Mouse (Mus musculus) heart, embryonic 14.5 days (tissue): Measurements from ENCODE around the gene Mlxipl. TPM values are rescaled to one million over a fixed set of nuclear protein-coding genes. Genes with fewer than 3 reads are reported as not detected.
A peak's percentile ranks its signal among the peaks of the same experiment; 100 is the strongest.

Experiments
- ATAC-seq: fragments of 200-750 bp; cut with Nextera tagmentation; 2 replicates; pipeline ENCODE4 v1.8.0; 2017; ENCODE audit warnings: low read depth, moderate TSS enrichment; ENCODE audit not compliant: insufficient number of reproducible peaks, insufficient read depth, low FRiP score
- H3K27ac ChIP-seq, 2 experiments: fragments of 200-500 bp in 1 of 2; fragments of 300-500 bp in 1 of 2; sonication (generic) in 1 of 2; replicated peaks in 1 of 2; 2 replicates each; pipeline ENCODE4 v1.5.1; 2012 to 2014; ENCODE audit warnings: low read depth in 2 of 2, low read length in 2 of 2, control low read depth in 1 of 2, mild to moderate bottlenecking in 1 of 2, mixed read lengths in 1 of 2; ENCODE audit not compliant: control insufficient read depth in 1 of 2, insufficient read depth in 1 of 2
- H3K27me3 ChIP-seq: fragments of 300-500 bp; sonication (generic); 2 replicates; pipeline ENCODE4 v1.6.1; 2014; ENCODE audit warnings: mild to moderate bottlenecking, low read length, control low read depth; ENCODE audit not compliant: control insufficient read depth, insufficient read depth
- H3K36me3 ChIP-seq: fragments of 300-500 bp; sonication (generic); 2 replicates; pipeline ENCODE4 v1.6.1; 2014; ENCODE audit warnings: mild to moderate bottlenecking, control low read depth, low read length, mixed read lengths; ENCODE audit not compliant: control insufficient read depth, insufficient read depth
- H3K4me1 ChIP-seq, 2 experiments: fragments of 200-500 bp in 1 of 2; fragments of 300-500 bp in 1 of 2; sonication (generic) in 1 of 2; 2 replicates each; pipeline ENCODE4 v1.6.1; 2012 to 2014; ENCODE audit warnings: low read length in 2 of 2, control low read depth in 1 of 2, mixed read lengths in 1 of 2; ENCODE audit not compliant: control insufficient read depth in 2 of 2, insufficient read depth in 2 of 2
- H3K4me2 ChIP-seq: fragments of 300-500 bp; sonication (generic); 2 replicates; pipeline ENCODE4 v1.6.1; 2014; ENCODE audit warnings: mild to moderate bottlenecking, low read length
- H3K4me3 ChIP-seq, 2 experiments: fragments of 200-500 bp in 1 of 2; fragments of 300-500 bp in 1 of 2; sonication (generic) in 1 of 2; 2 replicates each; pipeline ENCODE4 v1.5.1; 2012 to 2014; ENCODE audit warnings: low read length in 2 of 2, mild to moderate bottlenecking in 2 of 2, control low read depth in 1 of 2, low read depth in 1 of 2, moderate library complexity in 1 of 2; ENCODE audit not compliant: control insufficient read depth in 1 of 2, insufficient read depth in 1 of 2
- H3K9ac ChIP-seq: fragments of 300-500 bp; sonication (generic); 2 replicates; pipeline ENCODE4 v1.6.1; 2014; ENCODE audit warnings: mild to moderate bottlenecking, low read length
- H3K9me3 ChIP-seq: fragments of 300-500 bp; sonication (generic); 2 replicates; pipeline ENCODE4 v1.6.1; 2016; ENCODE audit warnings: low read length, control low read depth; ENCODE audit not compliant: control insufficient read depth
- WGBS: fragments of 180-500 bp; shearing (Covaris S2); extraction: QIAGEN DNeasy Blood & Tissue Kit; methylation state at CpG from one replicate; pipeline ENCODE4 v1.1.7; 2014; 5-methylcytosine and 5-hydroxymethylcytosine counted together
- polyA plus RNA-seq: library from polyadenylated mRNA; unstranded; fragments of >200 nt; fragmentation: Nextera tagmentation; extraction: Ambion mirVana; gene quantifications from 2 replicates; pipeline ENCODE4 v1.2.1, GENCODE M21; 2014

Mlxipl gene
- polyA plus RNA-seq, 1 experiment from 2014 or later = 0.34 TPM

- H3K4me3 ChIP-seq = no peak overlapping the region
- H3K9ac ChIP-seq = no peak overlapping the region
- no peaks in the 10 kb centered on the region for H3K9me3 ChIP-seq
- H3K4me1 ChIP-seq = peaks cover 3 to 10% of the 10 kb centered on the region in 2 experiments
- H3K27ac ChIP-seq = no peak overlapping the region
- H3K36me3 ChIP-seq = no peaks in the 10 kb centered on the region
- no peaks in the 10 kb centered on the region for H3K27me3 ChIP-seq
- no peak for ATAC-seq
- H3K4me2 ChIP-seq = no peak overlapping the region
Observed at GRCm38 (mm10) chr5:135145955-135146354, 56.3 kb downstream of the Mlxipl start.

GRCm38 (mm10) chr5:135148715-135149052, 59.0 kb downstream of the Mlxipl start:
- no peak for ATAC-seq
- Histone ChIP-seq H3K4me3 (peak overlapping the region; percentile 72 to 81), H3K4me2 (peak overlapping the region; percentile 79)

DNA sequence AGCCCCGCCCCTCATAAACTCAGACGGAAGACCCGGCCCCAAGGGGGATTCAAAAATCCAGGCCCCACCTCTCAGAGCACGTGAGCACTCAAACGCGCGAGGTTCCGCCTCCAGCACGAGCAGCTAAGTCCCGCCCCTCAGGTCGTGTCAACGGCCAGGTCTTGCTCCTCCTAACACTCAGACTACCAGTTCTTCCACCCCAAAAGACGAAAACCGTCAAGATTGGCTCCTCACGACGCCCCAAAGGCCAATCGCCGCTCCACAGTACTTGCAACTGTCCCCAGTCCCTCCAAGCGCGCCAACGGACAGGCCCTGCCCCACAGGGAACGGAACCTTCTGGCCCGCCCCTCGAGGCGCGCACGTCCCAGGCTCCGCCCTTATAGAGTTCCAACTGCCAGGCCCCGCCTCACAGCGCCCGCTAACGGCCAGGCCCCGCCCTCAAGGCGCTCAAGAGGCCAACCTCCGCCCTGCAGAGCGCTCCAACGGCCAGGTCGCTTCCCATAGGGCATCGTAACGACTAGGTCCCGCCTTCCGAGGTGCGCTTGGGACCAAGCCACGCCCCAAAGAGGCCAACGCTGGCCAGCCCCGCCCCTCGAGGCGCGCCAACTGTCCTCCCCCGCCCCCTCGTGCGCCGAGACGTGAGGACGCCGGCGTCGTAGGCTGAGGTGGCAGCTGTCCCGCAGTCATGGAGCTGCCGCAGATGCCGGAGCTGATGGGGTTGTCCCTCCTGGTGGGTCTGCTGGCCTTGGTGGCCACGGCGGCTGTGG, 59.5 kb downstream of the Mlxipl start, which contains the start of gene Tbl2:
Gene Tbl2 (plus strand): TSS at position 605 of the 767 bp plus-strand sequence.
- Histone ChIP-seq H3K36me3 (peaks cover 18% of the 10 kb centered on the region), H3K27ac (peak within 1 kb of the TSS; percentile 97 to 99), H3K27me3 (no peaks in the 10 kb centered on the region), H3K4me2 (peak within 1 kb of the TSS; percentile 81), H3K9me3 (no peaks in the 10 kb centered on the region), H3K4me3 (peak within 1 kb of the TSS; percentile 72 to 81), H3K4me1 (peaks cover 3 to 12% of the 10 kb centered on the region in 2 experiments), H3K9ac (peak within 1 kb of the TSS; percentile 85)
- WGBS = under 1% methylated on average over 63 of the region's 63 CpGs
- peak; percentile 99 for ATAC-seq

More at GRCm38 (mm10) chr5:135148715-135149052, 59.0 kb downstream of the Mlxipl start:
- peak overlapping the region; percentile 76 for H3K9ac ChIP-seq
- H3K27me3 ChIP-seq = no peaks in the 10 kb centered on the region
- under 1% methylated on average over 13 of the region's 13 CpGs for WGBS
- H3K36me3 ChIP-seq = peaks cover 12% of the 10 kb centered on the region
- H3K9me3 ChIP-seq = no peaks in the 10 kb centered on the region
- H3K27ac ChIP-seq = peak overlapping the region; percentile 91 to 97
- H3K4me1 ChIP-seq = peaks cover 3 to 12% of the 10 kb centered on the region in 2 experiments

DNA sequence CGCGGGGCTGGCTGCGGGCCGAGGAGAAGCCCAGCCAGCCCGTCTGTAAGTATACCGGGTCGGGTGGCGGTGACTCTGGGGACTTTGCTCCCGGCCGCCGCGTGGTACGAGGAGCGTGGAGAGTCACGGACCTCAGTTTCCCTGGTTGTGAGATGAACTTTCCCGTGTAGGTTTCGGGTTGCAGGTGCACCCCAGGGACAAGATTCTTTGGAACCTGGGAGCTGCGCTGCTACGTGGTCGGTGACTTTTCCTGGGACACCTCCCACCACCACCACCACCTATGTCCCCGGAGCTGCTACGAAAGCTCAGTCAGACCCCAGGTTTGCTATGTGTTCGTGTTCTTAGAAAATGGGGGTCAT, 60.1 kb downstream of the Mlxipl start:
- peak overlapping the region; percentile 40 to 97 for H3K27ac ChIP-seq
- no peak for ATAC-seq
- no peaks in the 10 kb centered on the region for H3K9me3 ChIP-seq
- H3K36me3 ChIP-seq = peaks cover 23% of the 10 kb centered on the region
- WGBS = under 1% methylated on average over 21 of the region's 23 CpGs
- H3K27me3 ChIP-seq = no peaks in the 10 kb centered on the region
- H3K4me1 ChIP-seq = peaks cover 3 to 12% of the 10 kb centered on the region in 2 experiments
- peak overlapping the region; percentile 81 for H3K4me2 ChIP-seq
- H3K4me3 ChIP-seq = peak overlapping the region; percentile 72 to 81
- peak overlapping the region; percentile 85 for H3K9ac ChIP-seq

DNA sequence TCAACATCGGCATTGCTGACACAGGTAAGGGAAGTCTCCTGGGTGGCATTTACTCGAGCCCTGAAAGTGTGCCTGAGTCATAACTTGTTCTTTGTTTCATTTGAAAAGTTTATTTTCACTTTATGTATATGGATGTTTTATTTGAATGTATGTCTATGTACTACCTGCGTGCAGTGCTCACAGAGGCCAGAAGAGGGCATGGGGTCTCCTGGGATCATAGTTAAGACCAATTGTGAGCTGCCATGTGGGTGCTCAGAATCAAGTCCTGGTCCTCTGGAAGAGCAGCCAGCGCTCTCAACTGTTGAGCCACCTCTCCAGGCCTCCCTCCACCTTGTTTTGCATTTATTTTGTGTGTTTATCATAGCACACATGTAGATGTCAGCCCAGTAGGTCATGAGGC, 66.8 kb downstream of the Mlxipl start:
- Histone ChIP-seq H3K36me3 (peaks cover 89% of the 10 kb centered on the region), H3K4me2 (no peak overlapping the region), H3K27me3 (no peaks in the 10 kb centered on the region), H3K9me3 (no peaks in the 10 kb centered on the region), H3K4me1 (no peaks in the 10 kb centered on the region), H3K27ac (no peak overlapping the region), H3K4me3 (no peak overlapping the region), H3K9ac (no peak overlapping the region)
- WGBS = 94% methylated on average over 4 of the region's 4 CpGs
- ATAC-seq = no peak

DNA sequence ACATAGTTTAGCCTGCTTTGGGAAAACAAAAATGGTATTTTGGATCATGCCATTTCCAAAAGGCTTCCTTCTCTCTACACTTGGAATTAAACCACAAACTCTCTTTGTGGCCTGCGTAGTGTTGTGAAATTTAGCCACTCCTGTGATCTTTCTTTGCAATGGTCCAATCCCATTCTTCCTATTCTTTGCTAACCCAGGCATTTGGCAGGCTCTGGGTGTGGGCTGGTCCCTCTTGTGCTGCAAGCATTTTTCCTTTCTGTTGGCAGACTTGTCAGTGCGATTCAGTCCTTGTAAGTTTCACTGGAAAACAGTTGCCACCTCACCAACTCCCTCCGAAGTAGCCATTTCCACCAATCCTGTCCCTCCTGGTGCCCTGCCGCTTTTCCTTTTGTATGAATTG, 71.5 kb downstream of the Mlxipl start:
- Histone ChIP-seq H3K27me3 (no peaks in the 10 kb centered on the region), H3K4me1 (no peaks in the 10 kb centered on the region), H3K36me3 (peaks cover 76% of the 10 kb centered on the region), H3K4me3 (no peak overlapping the region), H3K4me2 (no peak overlapping the region), H3K27ac (no peak overlapping the region), H3K9ac (no peak overlapping the region), H3K9me3 (no peaks in the 10 kb centered on the region)
- 91% methylated on average over 4 of the region's 4 CpGs for WGBS
- no peak for ATAC-seq

DNA sequence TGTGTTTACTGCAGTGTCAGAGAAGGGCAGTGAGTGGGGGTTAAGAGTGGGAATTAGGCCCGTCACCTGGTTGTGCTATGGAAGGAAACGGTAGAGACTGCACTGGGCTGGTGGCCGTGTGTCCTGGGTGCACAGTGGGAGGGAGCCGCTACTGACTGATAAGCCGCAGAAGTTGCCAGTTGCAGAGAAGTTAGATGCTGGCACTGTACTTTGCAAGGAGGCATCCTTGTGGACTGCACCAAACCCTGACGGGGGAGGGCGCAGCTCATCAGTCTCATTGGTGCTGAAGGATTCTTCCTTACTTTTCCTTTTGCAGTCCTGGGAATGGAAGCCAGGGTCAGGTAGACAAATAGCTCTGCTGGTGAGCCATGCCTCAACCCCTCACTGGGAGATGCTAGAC, 72.0 kb downstream of the Mlxipl start:
- ATAC-seq = no peak
- Histone ChIP-seq H3K4me1 (no peaks in the 10 kb centered on the region), H3K4me3 (no peak overlapping the region), H3K4me2 (no peak overlapping the region), H3K27ac (no peak overlapping the region), H3K27me3 (no peaks in the 10 kb centered on the region), H3K36me3 (peaks cover 72% of the 10 kb centered on the region), H3K9me3 (no peaks in the 10 kb centered on the region), H3K9ac (no peak overlapping the region)
- WGBS = 73% methylated on average over 7 of the region's 7 CpGs

DNA sequence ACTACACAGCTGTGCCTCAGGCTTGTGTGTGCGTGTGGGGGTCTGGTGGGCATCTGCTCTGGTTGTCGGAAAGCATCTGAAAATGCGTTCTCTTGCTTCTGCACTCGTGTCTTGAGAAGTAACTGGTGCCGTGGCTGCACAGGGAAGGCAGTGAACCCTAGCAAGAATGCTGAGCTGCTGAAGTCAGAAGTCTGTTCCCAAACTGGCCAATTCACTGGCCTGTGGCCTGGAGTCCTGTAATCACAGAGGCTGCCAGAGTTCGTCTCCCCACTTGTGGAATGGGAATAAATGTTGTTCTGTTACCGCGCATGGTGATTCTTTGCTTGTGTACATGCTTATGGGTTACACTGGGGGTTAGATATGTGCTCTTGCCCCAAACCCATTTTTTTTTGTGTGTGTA, 72.7 kb downstream of the Mlxipl start:
- no peak overlapping the region for H3K27ac ChIP-seq

More for the DNA sequence above, 72.7 kb downstream of the Mlxipl start:
- Histone ChIP-seq H3K27me3 (no peaks in the 10 kb centered on the region), H3K4me1 (no peaks in the 10 kb centered on the region), H3K9me3 (no peaks in the 10 kb centered on the region), H3K36me3 (peaks cover 65% of the 10 kb centered on the region), H3K4me3 (no peak overlapping the region), H3K9ac (no peak overlapping the region), H3K4me2 (no peak overlapping the region)
- no peak for ATAC-seq
- 94% methylated on average over 8 of the region's 8 CpGs for WGBS
